Mouse (Mus musculus) liver, postnatal 0 days (tissue): ENCODE results near the gene Wdr25. TPM values are rescaled to one million over a fixed set of nuclear protein-coding genes. Genes with fewer than 3 reads are reported as not detected.
A peak's percentile ranks its signal among the peaks of the same experiment; 100 is the strongest.

Experiments
- ATAC-seq: fragments of 200-750 bp; cut with Nextera tagmentation; 2 replicates; pipeline ENCODE4 v1.8.0; 2017; ENCODE audit warnings: mild to moderate bottlenecking, moderate library complexity
- DNase-seq: peaks from one replicate; pipeline ENCODE4 v3.0.0-alpha.2; 2016
- H3K27ac ChIP-seq: fragments of 300-500 bp; sonication (generic); 2 replicates; pipeline ENCODE4 v1.5.1; 2014; ENCODE audit warnings: antibody characterized with exemption, moderate library complexity, mild to moderate bottlenecking, low read depth
- H3K27me3 ChIP-seq: fragments of 300-500 bp; sonication (generic); 2 replicates; pipeline ENCODE4 v1.6.1; 2014; ENCODE audit warnings: low read length, control low read depth, mixed read lengths; ENCODE audit not compliant: insufficient read depth
- H3K36me3 ChIP-seq: fragments of 300-500 bp; sonication (generic); replicated peaks from 2 replicates; pipeline ENCODE4 v1.6.1; 2014; ENCODE audit warnings: mild to moderate bottlenecking, control low read depth, low read length, moderate library complexity, mixed read lengths; ENCODE audit not compliant: insufficient read depth
- H3K4me1 ChIP-seq: fragments of 300-500 bp; sonication (generic); 2 replicates; pipeline ENCODE4 v1.6.1; 2014; ENCODE audit warnings: antibody characterized with exemption, mild to moderate bottlenecking, control low read depth; ENCODE audit not compliant: insufficient read depth
- H3K4me2 ChIP-seq: fragments of 300-500 bp; sonication (generic); 2 replicates; pipeline ENCODE4 v1.6.1; 2014; ENCODE audit warnings: low read depth, mild to moderate bottlenecking, low read length, moderate library complexity, mixed read lengths
- H3K4me3 ChIP-seq: fragments of 300-500 bp; sonication (generic); 2 replicates; pipeline ENCODE4 v1.5.1; 2014; ENCODE audit warnings: low read depth, low read length
- H3K9ac ChIP-seq: fragments of 300-500 bp; sonication (generic); replicated peaks from 2 replicates; pipeline ENCODE4 v1.6.1; 2014; ENCODE audit warnings: mild to moderate bottlenecking, moderate library complexity
- H3K9me3 ChIP-seq: fragments of 300-500 bp; sonication (generic); 2 replicates; pipeline ENCODE4 v1.6.1; 2016; ENCODE audit warnings: mild to moderate bottlenecking, control low read depth, low read length, mixed read lengths
- CTCF ChIP-seq: sonication (generic); IDR thresholded peaks from 2 replicates; pipeline ENCODE4 v1.5.1; 2016; ENCODE audit warnings: antibody characterized with exemption, low read depth
- EP300 ChIP-seq: IDR thresholded peaks from 2 replicates; pipeline ENCODE4 v1.6.1; 2016; ENCODE audit warnings: antibody characterized with exemption, low read depth, mild to moderate bottlenecking
- WGBS: fragments of 180-500 bp; shearing (Covaris S2); extraction: QIAGEN DNeasy Blood & Tissue Kit; methylation state at CpG from one replicate; pipeline ENCODE4 v1.1.7; 2014; ENCODE audit not compliant: insufficient replicate concordance; 5-methylcytosine and 5-hydroxymethylcytosine counted together
- polyA plus RNA-seq: library from polyadenylated mRNA; unstranded; fragments of >200 nt; fragmentation: Nextera tagmentation; extraction: Ambion mirVana; gene quantifications from 2 replicates; pipeline ENCODE4 v1.2.1, GENCODE M21; 2015

Wdr25 gene
- polyA plus RNA-seq, 1 experiment from 2014 or later = 2.6 TPM

DNA sequence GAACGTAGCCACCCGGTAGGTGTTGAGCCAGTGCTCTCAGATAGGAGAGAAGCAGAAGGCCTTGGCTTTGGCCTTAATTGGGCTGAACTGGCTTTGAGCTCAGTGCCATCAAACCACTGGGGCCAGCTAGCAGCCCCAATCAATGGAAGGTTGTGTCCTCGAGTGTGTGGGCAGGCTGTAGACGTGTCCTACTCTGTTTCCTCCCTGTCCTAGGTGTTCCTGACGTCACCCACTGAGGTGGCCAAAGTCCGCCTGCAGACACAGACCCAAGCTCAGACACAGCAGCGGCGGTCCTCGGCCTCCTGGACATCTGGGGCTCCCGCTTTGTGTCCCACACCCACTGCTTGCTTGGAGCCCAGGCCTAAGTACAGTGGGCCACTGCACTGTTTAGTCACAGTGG, 38.4 kb upstream of the Wdr25 start:
- ATAC-seq (peak; percentile 11), DNase-seq (peak; percentile 73)
- H3K36me3 ChIP-seq = 0 out of 2 replicates have a peak, but pooled peaks cover 2% of the 10 kb centered on the region
- no peaks in the 10 kb centered on the region for H3K27me3 ChIP-seq
- peak overlapping the region; percentile 98 for H3K27ac ChIP-seq
- 64% methylated on average over 10 of the region's 10 CpGs for WGBS
- no peak overlapping the region for H3K4me3 ChIP-seq
- TF ChIP-seq CTCF (no peak), EP300 (peak; percentile 68; the same call in 1 of the 2 replicates)
- peaks cover 3% of the 10 kb centered on the region for H3K4me1 ChIP-seq
- no peaks in the 10 kb centered on the region for H3K9me3 ChIP-seq
- peak overlapping the region; percentile 67 for H3K9ac ChIP-seq
- H3K4me2 ChIP-seq = peak overlapping the region; percentile 30

DNA sequence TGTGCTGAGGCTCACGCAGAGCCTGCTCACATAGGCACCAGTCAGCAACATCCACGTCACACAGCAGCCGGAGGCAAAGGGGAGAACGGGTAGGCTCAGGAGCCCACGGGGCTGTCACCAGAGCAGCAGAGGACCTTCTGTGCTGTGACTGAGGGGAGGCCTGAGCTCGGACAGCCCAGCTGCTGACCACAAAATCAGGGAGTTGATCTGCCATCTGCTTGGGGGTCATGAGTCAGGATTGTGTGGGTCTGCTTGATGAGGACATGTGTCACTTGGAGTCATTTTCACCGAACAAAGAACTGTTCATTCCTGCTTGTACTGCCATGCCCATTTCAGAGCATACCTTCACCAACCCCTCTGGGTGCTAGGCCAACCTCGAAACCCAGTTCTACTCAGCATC, 37.2 kb upstream of the Wdr25 start:
- Histone ChIP-seq H3K4me3 (no peak overlapping the region), H3K4me1 (peaks cover 3% of the 10 kb centered on the region; the same call in 1 of the 2 replicates), H3K9ac (peak overlapping the region; percentile 67), H3K27me3 (no peaks in the 10 kb centered on the region), H3K4me2 (peak overlapping the region; percentile 30), H3K36me3 (peaks cover 8% of the 10 kb centered on the region), H3K27ac (peak overlapping the region; percentile 98), H3K9me3 (no peaks in the 10 kb centered on the region)
- ATAC-seq (peak; percentile 1), DNase-seq (no peak)
- TF ChIP-seq EP300 (no peak), CTCF (no peak)
- WGBS = 77% methylated on average over 8 of the region's 8 CpGs

DNA sequence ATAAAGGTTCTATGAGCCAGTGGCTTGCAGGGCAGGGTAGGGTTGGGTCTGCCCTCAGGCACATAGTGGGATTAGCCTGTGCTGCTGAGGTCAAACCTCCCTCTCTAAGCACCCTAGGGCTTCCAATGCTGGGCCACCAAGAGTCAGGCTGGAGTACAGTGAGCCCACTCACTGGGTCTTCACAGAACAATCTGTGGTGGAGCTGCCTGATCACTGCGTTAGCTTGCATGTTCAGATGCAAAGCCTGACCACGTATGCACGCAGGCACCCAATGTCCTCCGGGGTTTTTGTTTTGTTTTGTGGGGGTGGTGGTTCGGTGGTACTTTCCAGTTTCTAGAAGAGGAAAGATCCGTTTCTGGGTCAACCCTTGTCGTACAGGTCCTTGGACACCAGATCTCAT, 36.3 kb upstream of the Wdr25 start:
- Histone ChIP-seq H3K4me1 (peaks cover 3% of the 10 kb centered on the region; the same call in 1 of the 2 replicates), H3K9me3 (no peaks in the 10 kb centered on the region), H3K27ac (peak overlapping the region; percentile 98), H3K36me3 (peaks cover 13% of the 10 kb centered on the region), H3K4me3 (no peak overlapping the region), H3K4me2 (no peak overlapping the region), H3K9ac (no peak overlapping the region; the same call in 1 of the 2 replicates), H3K27me3 (no peaks in the 10 kb centered on the region)
- DNase-seq = peak; percentile 56
- ATAC-seq = peak; percentile 46
- 80% methylated on average over 7 of the region's 7 CpGs for WGBS
- TF ChIP-seq EP300 (no peak), CTCF (no peak)

DNA sequence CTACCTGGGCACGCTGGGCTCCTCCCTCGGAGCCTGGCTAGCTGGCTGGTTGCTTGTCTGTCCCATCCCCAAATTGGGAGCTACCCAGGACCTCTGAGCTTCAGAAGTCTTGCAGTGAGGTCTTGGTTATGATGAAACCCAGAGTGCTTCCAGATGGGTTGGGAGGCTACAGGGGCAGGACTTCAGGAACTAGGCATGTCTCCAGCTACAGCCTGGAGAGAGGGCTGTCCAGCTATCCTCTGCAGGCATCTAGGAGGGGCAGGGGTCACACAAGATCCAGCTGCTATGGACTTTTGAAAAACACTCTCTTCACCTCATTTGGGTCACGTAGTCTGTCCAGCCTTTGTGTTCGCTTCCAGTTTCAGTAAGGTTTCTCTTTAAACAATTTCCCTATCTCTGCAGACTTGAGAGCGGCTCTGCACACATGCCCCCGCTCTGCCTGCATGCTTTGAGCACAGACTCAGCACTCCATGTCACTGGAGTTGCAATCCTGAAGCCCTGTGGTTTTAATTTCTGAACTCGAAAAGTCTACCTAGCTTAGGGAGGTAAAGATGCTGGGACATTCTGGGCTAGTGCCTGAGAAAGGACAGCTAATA, 35.7 kb upstream of the Wdr25 start:
- WGBS = 69% methylated on average over 7 of the region's 7 CpGs
- Histone ChIP-seq H3K4me3 (no peak overlapping the region), H3K27me3 (no peaks in the 10 kb centered on the region), H3K36me3 (peaks cover 17% of the 10 kb centered on the region), H3K4me1 (peaks cover 3% of the 10 kb centered on the region; the same call in 1 of the 2 replicates), H3K9ac (no peak overlapping the region), H3K27ac (peak overlapping the region; percentile 98), H3K4me2 (no peak overlapping the region), H3K9me3 (no peaks in the 10 kb centered on the region)
- TF ChIP-seq EP300 = no peak
- TF ChIP-seq CTCF = no peak
- DNase-seq (no peak), ATAC-seq (peak; percentile 1)

DNA sequence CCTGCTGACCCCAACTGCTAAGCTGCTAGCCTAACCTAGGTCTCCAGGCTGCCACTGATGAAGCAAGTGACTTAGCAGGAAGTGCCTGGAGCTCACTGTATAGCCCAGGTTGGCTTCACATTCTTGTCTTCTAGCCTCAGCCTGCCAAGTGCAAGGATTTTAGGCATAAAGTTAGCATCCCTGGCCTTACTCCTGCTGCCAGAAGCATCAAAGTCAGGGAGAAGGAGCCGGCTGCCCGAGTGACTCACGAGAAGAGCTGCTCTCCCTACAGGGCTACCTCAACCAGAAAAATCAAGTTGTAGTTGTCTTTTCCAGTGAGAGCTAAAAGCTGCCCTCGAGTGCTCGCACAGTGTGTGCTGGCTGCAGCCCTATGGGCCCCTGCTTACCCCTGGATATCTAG, 34.9 kb upstream of the Wdr25 start:
- H3K36me3 ChIP-seq = peaks cover 21% of the 10 kb centered on the region
- 69% methylated on average over 5 of the region's 5 CpGs for WGBS
- no peak for ATAC-seq
- peaks cover 3% of the 10 kb centered on the region; the same call in 1 of the 2 replicates for H3K4me1 ChIP-seq
- 0 out of 2 replicates have a peak overlapping the region, but pooled peaks have one; percentile 98 for H3K27ac ChIP-seq
- no peak for DNase-seq
- no peaks in the 10 kb centered on the region for H3K9me3 ChIP-seq
- no peak overlapping the region for H3K4me3 ChIP-seq
- H3K27me3 ChIP-seq = no peaks in the 10 kb centered on the region
- TF ChIP-seq CTCF (no peak), EP300 (no peak)
- no peak overlapping the region for H3K9ac ChIP-seq
- H3K4me2 ChIP-seq = no peak overlapping the region

DNA sequence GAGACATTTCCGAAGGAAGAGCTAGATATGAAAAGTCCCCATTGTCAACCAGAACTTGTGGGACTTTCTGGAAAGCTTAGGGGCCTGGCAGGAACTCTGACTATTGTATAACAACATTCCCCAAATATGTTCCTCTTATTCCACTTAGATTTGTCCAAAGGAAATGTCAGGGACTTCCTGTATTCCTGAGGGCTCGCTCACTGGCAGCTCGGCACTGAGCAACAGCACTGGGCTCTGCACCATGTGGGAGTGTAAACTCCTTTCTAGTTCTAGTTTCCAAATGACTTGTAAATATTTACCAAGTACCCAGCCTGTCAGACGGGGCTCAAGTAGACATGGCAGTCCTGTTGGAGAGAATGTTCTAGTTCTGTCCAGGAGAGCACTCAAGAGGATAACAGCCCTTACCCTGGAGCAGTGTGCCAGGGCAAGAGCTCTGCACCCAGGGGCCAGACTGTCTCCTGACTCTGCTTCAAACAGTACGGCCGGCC, 28.4 kb upstream of the Wdr25 start:
- TF ChIP-seq EP300 (no peak), CTCF (no peak)
- ATAC-seq (peak; percentile 48), DNase-seq (no peak)
- no peaks in the 10 kb centered on the region for H3K27me3 ChIP-seq
- peaks cover 47% of the 10 kb centered on the region for H3K36me3 ChIP-seq
- no peak overlapping the region for H3K9ac ChIP-seq
- no peak overlapping the region for H3K4me3 ChIP-seq
- 66% methylated on average over 6 of the region's 6 CpGs for WGBS
- no peaks in the 10 kb centered on the region for H3K9me3 ChIP-seq
- H3K4me2 ChIP-seq = no peak overlapping the region
- peak overlapping the region; percentile 48; the same call in 1 of the 2 replicates for H3K27ac ChIP-seq
- H3K4me1 ChIP-seq = 0 out of 2 replicates have a peak, but pooled peaks cover 3% of the 10 kb centered on the region
